Mouse (Mus musculus) kidney, postnatal 10 days (tissue): ENCODE results near the gene Ccdc134.
A peak's percentile ranks its signal among the peaks of the same experiment; 100 is the strongest.

ENCODE experiments used
- DNase-seq: peaks from one replicate; pipeline ENCODE4 v3.0.0; 2021; ENCODE audit warnings: mixed read lengths

The Ccdc134 gene

GRCm38 (mm10) chr15:82150042-82150441, 22.3 kb downstream of the Ccdc134 start:
- no peak for DNase-seq

GRCm38 (mm10) chr15:82151176-82151575, 23.5 kb downstream of the Ccdc134 start:
- no peak for DNase-seq

GRCm38 (mm10) chr15:82152022-82152421, 24.3 kb downstream of the Ccdc134 start:
- DNase-seq = no peak

- DNase-seq = no peak
These were observed 24.7 kb downstream of the Ccdc134 start for GRCm38 (mm10) chr15:82152435-82152834.

GRCm38 (mm10) chr15:82156298-82156697, 28.6 kb downstream of the Ccdc134 start:
- no peak for DNase-seq

GRCm38 (mm10) chr15:82156902-82157301, 29.2 kb downstream of the Ccdc134 start:
- no peak for DNase-seq

GRCm38 (mm10) chr15:82158243-82159035, 30.7 kb downstream of the Ccdc134 start:
- peak; percentile 31 for DNase-seq

- DNase-seq = no peak
These were observed 31.7 kb downstream of the Ccdc134 start for GRCm38 (mm10) chr15:82159471-82159870.

GRCm38 (mm10) chr15:82160731-82161640, 33.3 kb downstream of the Ccdc134 start:
- DNase-seq = no peak

- DNase-seq = no peak
These were observed 34.4 kb downstream of the Ccdc134 start for GRCm38 (mm10) chr15:82161965-82162600.

GRCm38 (mm10) chr15:82163356-82164060, 35.8 kb downstream of the Ccdc134 start:
- DNase-seq = no peak

- DNase-seq = no peak
These were observed 36.3 kb downstream of the Ccdc134 start for GRCm38 (mm10) chr15:82164061-82164399.

- DNase-seq = no peak
These were observed 36.8 kb downstream of the Ccdc134 start for GRCm38 (mm10) chr15:82164496-82164895.

GRCm38 (mm10) chr15:82165332-82166239, 37.9 kb downstream of the Ccdc134 start:
- peak; percentile 87 for DNase-seq

GRCm38 (mm10) chr15:82166240-82167100, 38.7 kb downstream of the Ccdc134 start:
- DNase-seq = peak; percentile 48

GRCm38 (mm10) chr15:82167201-82168168, 39.8 kb downstream of the Ccdc134 start:
- peak; percentile 48 for DNase-seq

- DNase-seq = no peak
These were observed 41.9 kb downstream of the Ccdc134 start for GRCm38 (mm10) chr15:82169671-82170070.

GRCm38 (mm10) chr15:82170437-82171377, 43.0 kb downstream of the Ccdc134 start:
- no peak for DNase-seq
